Mouse (Mus musculus) adrenal gland, adult 2 months (tissue): ENCODE measurements at regions not wholly inside any gene's neighbourhood (a gene's known extent, or its start where the extent isn't known, plus 50 kb on each side); places are given as distances from the start of the nearest gene placed in this dataset.

Experiments
- DNase-seq: peaks from one replicate; pipeline ENCODE4 v3.0.0; 2021

DNA sequence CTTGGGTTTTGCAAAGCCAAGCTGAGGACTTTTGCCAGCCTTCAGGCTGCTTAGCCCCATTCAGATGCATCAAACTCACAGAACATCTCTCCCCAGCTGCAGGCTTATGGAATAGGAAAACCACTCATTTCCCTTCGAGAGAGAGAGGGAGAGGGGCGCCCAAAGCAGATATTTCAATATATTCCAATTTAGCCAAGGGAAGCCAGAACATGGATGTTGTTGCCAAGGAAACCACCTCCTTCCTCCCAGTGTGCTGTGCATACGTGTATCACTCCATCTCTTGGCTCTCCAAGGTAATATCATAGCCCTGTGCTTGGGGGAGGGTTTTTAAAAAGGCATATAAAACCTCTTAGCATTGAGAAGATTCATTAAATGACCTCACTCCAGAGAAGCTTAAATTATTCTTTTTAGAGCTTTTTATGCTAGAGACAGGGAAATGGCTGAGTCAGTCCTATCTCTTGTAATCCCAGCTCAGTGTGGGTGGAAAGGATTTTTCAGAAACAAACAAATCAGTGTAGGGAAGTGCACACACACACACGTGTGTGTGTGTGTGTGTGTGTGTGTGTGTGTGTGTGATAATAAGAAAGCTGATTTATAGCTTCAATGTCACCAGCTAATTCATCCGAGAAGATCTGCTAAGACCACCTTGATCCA, 245.1 kb downstream of the Rps24 start:
- DNase-seq = no peak

DNA sequence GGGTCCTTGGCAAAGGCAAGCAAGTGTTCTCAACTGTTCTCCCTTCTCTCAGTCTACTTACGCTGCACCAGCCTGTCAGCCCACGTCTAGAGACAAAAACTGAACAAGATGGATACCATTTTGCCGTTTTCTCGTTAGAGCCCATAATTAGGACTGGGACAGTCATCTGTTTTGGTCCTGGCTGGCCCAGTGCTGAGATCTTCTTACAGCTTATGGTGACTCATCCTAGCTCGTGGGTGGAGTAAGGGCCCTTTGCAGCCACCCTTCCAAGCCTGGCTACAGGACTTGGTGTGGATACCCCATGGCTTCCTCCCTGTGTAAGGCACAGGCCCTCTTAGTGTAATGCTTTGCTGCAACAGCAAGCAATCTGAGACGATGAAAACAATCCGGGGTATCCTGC, 246.4 kb downstream of the Rps24 start:
- no peak for DNase-seq

DNA sequence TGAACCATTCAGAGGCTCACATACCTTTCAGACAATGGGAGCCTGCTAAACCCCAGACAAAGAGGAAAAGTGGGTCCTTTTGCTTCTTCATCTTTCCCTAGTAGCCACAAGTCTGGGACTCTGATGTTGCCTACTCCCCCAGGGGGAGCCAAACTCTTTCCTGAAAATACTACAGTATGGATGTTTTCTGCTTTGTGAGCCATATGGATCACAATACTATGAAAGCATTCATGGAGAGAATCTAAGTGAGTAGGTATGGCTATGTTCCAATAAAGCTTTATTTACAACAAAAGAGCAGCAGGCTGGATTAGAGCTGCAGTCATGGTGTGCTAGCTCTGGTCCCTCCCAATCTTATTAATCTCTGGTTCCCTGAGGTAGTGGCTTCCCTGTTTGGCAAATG, 251.9 kb downstream of the Rps24 start:
- DNase-seq = no peak

DNA sequence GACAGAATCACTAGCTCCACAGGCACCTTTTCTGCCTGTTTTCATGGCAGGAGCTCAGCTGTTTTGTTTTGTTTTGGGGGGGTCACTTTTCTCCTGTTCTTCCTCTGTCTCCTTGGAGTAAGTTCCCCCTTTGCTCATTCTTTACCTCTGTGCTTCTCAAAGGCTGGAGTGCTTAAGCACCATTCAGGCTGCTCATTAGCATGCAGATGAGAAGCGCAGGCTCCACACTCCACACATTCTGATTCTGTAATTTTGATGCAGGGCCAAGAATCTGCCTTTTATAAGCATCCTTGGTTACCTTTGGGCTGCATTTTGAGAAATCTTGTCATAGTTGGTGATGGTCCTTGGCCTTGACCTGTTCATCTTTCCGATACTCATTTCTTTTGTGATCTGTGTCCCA, 257.5 kb downstream of the Rps24 start:
- DNase-seq = no peak

DNA sequence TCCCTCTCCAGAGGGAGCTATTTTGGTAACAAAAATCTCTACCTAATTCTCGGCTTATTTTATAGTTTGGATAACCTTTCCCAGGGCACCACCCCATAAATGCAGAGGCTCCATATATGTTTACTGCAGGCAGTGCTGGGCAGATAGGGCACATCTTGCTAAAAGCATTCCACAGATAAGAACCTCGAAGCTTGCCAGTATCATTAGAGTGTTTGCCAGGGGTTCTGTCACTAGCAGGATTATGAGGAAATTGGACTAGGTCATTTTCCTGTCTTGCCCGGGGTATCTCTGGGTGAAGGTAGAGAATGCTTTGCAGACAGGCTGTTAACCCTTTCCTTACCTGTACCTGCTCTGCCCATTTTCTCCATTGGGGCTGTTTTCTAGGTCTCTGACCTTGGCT, 258.8 kb downstream of the Rps24 start:
- DNase-seq = peak; percentile 53

DNA sequence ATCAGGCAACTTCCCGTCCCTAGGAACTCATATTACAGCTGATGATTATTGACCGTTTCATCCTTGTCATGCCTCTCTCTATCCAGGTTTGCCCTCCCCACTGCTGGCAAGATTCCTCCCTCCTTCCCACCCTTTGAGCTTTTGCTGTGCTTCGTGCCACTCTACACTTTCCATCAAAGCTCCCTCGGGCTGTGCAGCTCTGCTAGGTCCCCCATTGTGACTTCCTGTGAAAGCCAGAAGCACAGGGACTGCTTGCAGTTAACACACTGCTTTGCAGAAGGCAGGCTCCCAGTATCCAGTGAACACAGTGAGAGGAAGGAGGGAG, 260.5 kb downstream of the Rps24 start:
- DNase-seq = no peak

DNA sequence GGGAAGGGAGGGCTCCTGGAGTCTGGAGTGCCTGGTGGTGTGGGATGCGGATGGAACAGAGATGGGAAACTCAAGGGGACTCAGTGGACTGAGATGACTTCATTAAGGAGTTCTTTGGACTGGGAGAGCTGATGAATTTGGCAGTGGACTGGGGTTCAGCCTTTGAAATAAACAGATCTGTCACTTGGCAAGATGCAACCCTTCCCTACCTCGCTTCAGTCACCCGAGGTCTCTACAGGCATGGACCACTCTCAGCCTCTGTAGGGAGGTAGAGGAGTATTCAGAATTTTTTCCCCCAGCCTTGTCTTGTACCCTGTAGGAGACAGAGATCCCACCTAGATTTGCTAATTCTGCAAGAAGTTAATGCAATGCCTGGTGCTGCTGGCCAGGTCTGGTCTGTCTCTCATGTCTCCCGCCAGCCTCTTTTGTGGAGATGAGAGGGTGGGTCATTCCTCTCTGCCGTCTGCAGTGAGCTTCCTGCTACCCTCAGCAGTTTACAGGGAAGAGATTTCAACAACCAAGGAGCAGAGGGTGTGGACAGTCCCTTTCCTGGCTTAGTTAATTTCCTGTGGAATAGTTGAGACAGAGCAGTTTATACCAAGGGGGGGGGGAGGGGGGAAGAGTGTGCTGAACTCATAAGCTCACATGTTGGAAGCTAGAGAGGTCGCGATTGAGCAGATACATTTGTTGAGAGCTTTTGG, 261.0 kb downstream of the Rps24 start:
- peak; percentile 28 for DNase-seq

DNA sequence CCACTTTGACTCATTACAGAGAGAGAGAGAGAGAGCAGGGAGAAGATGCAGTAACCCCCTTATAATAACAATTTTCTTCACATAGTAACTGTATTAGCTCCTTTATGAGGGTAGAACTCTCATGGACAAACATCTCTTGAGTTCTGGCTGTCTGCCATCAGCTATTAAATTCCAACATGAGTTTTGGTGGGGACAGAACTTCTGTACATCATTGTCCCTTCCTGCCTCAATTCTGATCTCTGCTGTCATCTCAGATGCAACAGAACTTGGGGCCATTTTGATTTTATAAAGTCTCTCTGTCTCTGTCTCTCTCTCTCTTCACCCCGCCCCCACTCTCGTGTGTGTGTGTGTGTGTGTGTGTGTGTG, 261.6 kb downstream of the Rps24 start:
- no peak for DNase-seq

DNA sequence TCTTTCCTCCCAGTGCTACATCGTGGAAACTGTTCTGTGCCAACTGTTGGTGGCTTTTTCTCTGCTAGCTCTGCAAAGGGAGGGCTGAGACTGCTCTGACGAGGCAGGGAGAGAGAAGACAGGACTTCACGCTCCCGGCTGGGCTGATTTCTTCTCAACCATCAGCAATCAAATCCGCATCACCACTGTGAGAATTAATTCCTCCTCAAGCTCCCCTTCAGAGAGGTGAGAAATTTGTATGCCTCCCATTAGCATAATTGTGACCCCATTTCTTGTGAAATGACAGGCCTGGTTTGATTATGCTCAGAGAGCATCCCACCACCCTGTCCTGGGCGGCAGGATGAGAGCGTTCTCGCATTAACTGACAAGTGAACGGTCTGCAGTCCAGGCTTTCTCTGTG, 262.4 kb downstream of the Rps24 start:
- DNase-seq = no peak

DNA sequence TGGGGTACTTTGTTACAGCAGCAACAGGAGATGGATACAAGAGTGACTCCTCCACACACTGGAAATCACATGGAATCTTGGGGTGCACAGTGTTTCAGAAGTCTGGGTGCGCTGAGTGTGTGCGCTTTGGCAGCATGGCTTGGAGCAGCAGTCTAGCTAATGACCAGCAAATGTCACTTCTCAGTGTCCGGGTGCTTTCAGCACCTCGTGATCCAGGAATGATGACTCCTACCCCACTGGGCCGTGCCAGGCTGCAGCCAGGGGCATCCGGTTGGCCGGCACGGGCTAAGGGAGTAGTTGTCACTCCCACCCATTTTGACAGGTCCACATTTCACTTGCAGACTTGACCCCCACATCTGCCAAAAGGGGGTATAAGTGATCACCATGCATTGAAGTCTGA, 264.3 kb downstream of the Rps24 start:
- no peak for DNase-seq

DNA sequence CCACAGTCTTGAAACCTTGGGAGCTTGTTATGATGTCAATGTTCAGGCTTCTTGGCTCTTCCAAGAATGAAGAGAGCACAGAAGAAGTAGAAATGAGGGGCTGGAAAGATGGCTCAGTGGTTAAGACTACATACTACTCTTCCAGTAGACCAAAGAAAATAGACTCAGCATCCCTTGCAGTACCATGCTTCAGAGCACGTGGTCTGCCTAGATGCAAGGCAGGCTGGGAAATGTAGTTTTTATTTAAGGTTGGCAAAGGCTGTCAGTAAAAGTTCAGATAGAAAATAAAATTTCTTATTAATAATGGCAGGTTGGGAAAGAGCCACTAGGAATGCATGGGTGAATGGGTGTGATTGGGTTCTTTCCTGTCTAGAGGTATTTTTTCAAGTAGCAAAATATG, 267.8 kb downstream of the Rps24 start:
- DNase-seq = no peak

DNA sequence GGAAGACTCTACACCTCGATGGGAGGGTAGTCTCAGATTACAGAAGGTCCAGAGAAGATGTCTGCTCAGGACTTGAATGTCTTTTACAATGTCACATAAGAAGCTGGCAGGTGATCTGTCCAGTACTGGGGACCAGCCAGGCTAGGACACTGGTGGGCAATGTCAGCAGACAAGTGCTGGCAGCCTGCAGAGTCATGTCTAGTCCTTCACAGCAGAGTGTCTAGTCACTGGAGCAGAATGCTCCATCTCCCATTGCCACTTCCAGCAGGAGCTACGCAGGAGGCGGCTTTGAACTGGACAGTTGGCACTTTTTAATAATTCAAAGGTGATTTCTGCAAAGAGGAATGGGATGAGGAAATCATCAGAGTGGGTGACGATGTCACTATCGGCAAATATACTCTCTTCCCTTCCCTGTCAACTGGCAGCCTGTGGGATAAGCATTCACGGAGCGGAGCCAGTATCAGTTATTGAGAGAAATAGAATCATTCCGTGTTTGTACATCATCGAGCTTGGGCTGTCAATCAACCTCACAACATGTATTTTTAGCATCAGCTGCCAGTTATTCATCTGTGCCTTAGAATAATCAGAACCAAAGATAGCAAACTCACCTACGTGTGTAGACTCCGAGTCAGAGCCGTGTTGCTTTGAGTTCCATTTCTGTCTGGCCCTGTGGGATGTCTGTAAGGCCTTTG, 268.6 kb downstream of the Rps24 start:
- DNase-seq = no peak

DNA sequence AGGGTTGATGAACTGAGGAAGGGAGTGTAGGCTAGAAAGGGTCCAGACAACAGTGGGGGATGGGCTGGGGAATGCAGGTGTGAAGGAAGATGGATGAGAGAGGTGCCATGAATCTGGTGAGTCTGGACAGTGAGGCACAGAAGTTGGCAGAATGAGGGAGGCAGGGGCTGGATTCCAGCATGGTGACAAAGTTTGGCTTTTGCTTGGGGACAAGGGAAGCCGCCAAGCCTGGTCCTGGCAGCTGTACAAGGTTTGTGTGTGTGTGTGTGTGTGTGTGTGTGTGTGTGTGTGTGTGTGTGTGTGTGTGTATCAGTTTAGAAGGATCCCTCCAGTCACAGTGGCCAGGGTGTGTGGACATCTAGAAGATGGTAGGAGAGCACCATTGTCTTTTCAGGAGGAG, 270.4 kb downstream of the Rps24 start:
- no peak for DNase-seq

DNA sequence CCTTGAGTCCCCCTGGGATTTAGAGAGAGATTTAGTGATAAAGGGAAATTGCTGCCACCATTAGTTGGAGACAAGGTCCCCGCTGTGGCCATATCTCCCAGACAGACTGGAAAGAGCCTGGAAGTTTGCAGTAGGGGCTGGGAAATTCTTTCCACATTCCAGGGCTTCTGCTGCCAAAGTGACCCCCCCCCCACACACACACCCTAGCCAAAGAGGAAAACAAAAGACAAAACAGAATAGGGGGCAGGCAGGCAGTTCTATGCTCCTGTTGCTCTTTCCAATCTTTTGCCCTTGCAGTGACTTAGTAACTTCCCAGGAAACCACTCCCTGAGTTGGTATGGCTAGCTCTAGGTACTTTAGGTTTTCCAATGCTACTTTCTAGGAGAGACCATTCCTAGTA, 270.9 kb downstream of the Rps24 start:
- DNase-seq = no peak

DNA sequence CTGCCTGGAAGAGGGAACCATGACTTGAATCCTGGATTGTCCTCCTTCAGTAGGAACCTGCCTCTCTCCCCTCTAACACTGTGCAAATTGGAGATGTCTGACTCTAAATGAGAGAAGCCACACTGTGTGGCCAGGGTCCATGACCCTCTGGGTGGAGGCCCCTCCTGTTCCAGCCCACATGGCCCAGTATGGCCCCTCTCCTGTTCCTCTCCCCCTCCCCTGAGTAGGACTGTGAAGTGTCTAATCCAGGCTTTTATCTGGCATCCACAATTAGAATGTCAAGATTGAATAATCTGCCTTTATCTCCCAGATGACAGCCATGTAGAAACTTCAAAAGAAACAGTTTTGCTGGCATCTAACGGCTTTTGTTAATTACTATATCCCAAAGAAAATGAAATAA, 274.0 kb downstream of the Rps24 start:
- no peak for DNase-seq

DNA sequence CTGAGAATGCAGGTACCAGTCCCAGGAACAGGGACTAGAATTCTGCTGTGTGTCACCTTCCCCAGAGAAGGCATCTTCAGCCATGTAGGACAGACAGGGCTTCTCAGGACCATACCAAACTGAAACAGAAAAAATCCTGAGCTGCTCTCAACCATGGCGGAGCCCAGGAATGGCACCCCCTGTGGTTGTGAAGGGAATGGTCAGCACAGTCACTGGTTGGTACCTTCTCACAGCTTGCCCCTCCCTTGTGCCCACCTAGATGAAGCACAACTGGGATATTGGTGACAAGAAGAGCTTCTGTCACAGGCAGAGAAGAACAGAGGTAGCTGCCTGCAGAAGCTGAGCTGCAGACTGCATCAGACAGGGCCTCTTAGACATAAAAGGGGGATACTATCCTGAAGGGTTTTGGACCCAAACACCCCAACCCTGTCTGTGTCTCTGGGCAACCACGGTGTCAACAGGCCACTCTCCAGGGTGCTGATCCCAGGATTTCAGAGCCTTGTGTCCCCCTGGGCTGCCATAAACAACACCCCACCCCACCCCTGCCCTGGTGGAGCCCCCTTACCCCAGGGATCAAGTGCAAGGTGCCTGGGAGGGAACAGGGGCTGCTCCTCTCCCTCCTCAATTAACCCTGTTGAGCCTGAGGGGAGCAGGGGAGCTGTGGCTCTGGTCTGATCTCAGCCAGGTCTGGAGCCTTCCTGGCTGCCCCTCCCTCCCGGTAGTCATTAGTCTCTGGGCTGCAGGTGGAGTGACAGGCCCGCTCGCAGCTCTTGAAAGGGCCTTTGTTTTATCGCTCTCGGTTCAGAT, 275.7 kb downstream of the Rps24 start:
- no peak for DNase-seq

DNA sequence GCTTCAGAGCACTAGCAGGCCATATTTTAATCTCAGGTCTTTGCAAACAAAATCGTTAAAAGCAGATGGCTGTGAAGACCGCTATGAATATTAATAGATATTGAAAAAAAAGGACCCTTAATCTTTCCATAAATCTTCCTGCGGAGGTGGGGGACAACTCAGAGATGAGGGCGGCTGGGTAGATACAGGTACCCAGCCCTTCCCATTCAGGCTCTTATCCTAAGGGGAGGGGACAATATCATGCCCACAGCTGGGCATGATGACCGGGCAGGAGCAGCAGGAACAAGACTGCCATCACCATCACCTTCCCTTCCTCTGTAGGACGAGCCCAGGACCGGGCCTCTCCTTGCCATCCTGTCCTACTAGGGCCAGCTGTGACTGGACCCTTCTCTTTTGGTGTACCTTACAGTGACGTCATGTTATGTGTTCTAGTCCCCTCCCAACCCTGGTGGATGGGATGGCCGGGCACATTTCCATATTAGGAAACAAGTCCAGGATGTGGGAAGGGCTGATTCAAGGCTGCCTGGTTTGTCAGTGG, 276.4 kb downstream of the Rps24 start:
- DNase-seq = no peak

DNA sequence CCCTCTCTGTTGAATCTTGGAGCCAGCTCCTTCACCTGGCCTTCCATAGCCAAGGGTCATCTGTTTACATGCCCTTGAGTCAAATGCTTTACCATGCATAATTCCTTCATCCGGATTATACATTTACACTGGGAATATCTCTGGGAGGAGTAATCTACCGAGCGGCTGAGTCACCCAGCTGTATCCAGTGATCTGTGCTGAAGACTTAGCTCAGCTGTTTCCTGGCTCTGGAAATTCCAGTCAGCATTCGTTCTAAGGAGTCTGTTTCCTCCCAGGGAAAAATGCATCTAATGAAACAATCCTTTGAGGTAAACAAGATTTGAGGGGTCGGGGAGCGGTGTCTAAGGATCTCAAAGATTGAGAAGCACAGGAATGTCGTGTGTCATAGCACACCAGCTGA, 276.9 kb downstream of the Rps24 start:
- DNase-seq = no peak

DNA sequence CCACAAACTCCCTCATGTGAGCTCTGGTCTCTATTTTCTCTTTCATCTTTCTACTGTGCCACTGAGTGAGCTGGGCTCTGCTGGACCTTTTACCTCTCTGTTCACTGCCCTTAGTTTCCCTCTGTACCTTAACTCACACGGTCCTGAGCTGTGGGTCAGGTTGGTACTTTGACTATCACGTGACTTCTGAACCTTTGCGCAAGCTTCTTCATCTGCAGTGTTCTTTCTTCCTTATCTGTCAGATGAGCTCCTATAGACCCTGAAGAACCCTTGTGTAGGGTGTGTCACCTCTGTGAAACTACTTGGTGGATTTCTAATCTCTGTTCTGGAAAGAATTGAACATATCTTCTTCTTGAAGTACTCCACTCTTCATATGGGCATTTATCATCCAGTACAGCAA, 279.3 kb downstream of the Rps24 start:
- no peak for DNase-seq

DNA sequence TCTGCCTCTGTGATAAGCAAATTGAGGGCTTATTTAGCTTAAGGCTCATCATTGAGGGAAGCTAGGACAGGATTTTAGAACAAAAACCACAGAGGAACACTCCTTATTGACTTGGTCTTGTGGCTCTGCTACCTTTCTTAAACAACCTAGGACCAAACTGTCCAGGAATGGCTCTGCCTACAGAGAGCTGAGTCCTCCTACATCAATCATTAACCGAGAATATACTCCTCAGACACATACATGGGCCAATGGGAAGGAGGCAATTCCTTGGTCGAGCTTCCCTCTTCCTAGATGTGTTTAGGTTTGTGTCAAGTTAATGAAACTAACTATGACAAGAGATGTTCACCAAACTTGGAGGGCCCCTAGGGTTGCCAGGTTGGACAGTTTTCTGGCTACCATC, 279.8 kb downstream of the Rps24 start:
- DNase-seq = no peak

DNA sequence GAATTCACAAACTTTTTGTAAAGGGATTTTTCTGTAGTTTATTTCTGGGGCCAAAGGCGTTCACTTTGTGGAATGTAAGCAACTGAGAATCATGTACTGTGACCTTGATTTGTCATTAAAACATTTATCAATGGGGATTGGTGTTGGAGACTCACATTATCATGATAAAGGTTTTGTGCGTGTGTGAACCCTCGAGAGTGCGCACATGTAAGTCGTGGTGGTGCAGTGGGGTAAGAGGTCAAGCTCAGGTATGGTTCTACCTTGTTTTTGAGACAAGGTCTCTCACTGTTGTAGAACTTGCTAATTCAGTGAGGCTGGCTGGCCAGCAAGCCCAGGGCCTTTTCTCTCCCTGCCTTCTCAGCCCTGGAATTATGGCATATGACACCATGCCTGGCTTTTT, 280.4 kb downstream of the Rps24 start:
- DNase-seq = no peak

DNA sequence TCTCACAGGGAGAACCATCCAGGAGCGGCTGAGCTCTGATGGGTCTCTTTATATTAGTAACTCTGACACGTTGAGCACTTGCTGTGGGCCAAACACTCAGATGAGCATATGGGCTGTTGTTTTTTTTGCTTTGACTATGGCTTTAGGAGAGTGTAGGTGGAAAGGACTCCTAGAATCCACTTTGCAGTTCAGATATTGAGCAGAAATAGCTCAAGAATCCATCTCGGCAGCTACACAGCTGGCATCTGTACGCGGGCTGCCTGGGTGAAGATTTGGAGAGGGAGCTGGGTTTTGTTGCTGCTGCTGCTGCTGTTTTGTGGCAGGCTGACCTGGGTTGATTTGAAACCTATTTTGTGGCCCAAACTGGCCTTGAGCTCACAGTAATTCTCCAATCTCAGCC, 281.0 kb downstream of the Rps24 start:
- no peak for DNase-seq

DNA sequence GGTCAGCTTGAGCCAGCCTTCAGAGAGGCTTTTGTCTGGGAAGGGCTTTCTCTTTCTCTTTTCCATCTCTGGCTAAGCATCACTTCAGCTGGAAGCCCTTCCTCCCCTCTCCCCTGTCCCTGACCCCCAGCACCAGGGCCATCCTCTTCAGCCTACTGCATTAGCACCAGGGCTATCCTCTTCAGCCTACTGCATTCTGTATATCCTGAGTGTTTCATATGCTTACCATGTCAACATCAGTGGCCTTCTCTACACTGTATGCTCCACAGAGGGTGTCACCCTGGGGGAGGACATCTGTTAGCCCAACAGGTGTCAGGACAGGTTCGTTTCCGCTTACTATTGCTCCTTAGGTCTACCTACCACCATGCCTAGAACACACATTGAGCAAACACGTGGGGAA, 282.5 kb downstream of the Rps24 start:
- DNase-seq = no peak
